Mouse (Mus musculus): ENCODE data around the gene Zbed6.
A peak's percentile ranks its signal among the peaks of the same experiment; 100 is the strongest.

DNA sequence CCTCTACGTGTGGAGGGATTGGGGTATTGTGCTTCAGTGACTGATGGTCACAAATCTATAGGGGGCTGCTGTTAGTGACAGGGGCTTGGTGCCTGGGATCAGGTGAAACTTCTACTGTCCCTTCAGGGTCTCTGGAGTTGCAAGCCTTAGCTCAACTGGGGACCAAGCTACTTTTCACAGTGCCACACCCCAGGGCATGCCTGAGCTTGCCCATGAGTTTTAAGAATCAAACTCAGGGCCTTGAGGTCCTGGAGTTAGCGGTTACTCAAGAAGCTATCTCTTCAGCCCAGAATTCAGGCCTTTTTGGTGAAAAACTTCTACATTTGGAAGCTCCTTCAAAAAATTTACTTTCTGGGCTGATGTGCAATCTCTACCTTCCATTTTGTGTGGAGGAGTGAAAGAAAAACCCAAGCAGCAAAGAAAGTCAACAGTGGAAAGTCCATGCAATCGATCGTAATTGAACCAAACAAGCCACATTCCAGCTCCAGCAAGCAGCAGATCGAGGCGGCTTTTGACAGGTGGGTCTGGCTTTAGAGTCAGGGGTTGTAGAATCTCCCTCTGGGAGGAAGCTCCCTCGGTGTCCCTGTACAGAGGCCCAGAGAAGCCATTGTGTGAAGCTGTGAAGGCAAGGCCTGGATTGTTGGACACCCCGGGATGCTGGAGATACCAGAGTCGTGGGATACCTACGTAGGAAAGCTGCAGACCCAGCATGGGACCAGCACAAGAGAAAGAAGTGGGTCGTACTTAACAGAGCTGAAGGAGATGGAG, 3.7 kb upstream of the Zbed6 start:
- TF ChIP-seq POLR2A (IDR thresholded peaks at IDR 0.05; ENCODE audit: extremely low read depth, insufficient read depth, low read length) (0 out of 2 replicates have a peak, but pooled peaks have one; percentile 26), CTCF (IDR thresholded peaks at IDR 0.05; ENCODE audit: low read depth, low read length) (no peak)

All from liver, adult 2 months (tissue).